Mouse (Mus musculus): ENCODE data around the gene Lclat1. TPM values are rescaled to one million over a fixed set of nuclear protein-coding genes. Genes with fewer than 3 reads are reported as not detected.

The Lclat1 gene
- polyA plus RNA-seq (2012; rRNA removed) (11.0 and 12.1 TPM in 2 replicates), polyA plus RNA-seq (2014; fragmentation: Nextera tagmentation; extraction: Ambion mirVana) (14.9 and 17.0 TPM in 2 replicates)

- Histone ChIP-seq H3K9me3 (ENCODE audit: control insufficient read depth, low read length) (no peaks in the 10 kb centered on the region), H3K27me3 (ENCODE audit: control insufficient read depth, insufficient read depth, low read length) (no peaks in the 10 kb centered on the region), H3K36me3 (ENCODE audit: control insufficient read depth, insufficient read depth, low read length) (no peaks in the 10 kb centered on the region), H3K4me2 (replicated peaks; ENCODE audit: low read depth, low read length, severe bottlenecking) (peak within 1 kb of the TSS; percentile 77), H3K27ac (replicated peaks; ENCODE audit: low read depth, low read length) (peak within 1 kb of the TSS; percentile 71), H3K4me1 (ENCODE audit: control insufficient read depth, insufficient read depth, low read length) (0 out of 2 replicates have a peak, but pooled peaks cover 5% of the 10 kb centered on the region), H3K9ac (ENCODE audit: low read depth, low read length, severe bottlenecking) (peak within 1 kb of the TSS; percentile 90), H3K4me3 (replicated peaks; ENCODE audit: low read length) (peak within 1 kb of the TSS; percentile 90)
- TF ChIP-seq POLR2A (IDR thresholded peaks at IDR 0.05; ENCODE audit: borderline replicate concordance, extremely low read depth, insufficient read depth, insufficient read length): peak; percentile 80; the same call in 1 of the 2 replicates
- DNase-seq (ENCODE audit: low spot score) (peak; percentile 98), ATAC-seq (ENCODE audit: low FRiP score, low read depth) (peak; percentile 100)
- 5% methylated on average over 50 of the region's 51 CpGs for WGBS
Observed at GRCm38 (mm10) chr17:73107158-73108157, at the start of gene Lclat1. Gene Lclat1, plus strand, starts transcription at chr17:73107985.

- DNase-seq (ENCODE audit: low spot score): no peak
- TF ChIP-seq POLR2A (IDR thresholded peaks at IDR 0.05; ENCODE audit: borderline replicate concordance, extremely low read depth, insufficient read depth, insufficient read length): no peak
- Histone ChIP-seq H3K4me3 (replicated peaks; ENCODE audit: low read length) (no peak overlapping the region), H3K9ac (ENCODE audit: low read depth, low read length, severe bottlenecking) (no peak overlapping the region), H3K36me3 (ENCODE audit: control insufficient read depth, insufficient read depth, low read length) (no peaks in the 10 kb centered on the region), H3K4me2 (replicated peaks; ENCODE audit: low read depth, low read length, severe bottlenecking) (no peak overlapping the region), H3K27ac (replicated peaks; ENCODE audit: low read depth, low read length) (no peak overlapping the region), H3K27me3 (ENCODE audit: control insufficient read depth, insufficient read depth, low read length) (no peaks in the 10 kb centered on the region), H3K4me1 (ENCODE audit: control insufficient read depth, insufficient read depth, low read length) (peaks cover 6% of the 10 kb centered on the region; the same call in 1 of the 2 replicates), H3K9me3 (ENCODE audit: control insufficient read depth, low read length) (no peaks in the 10 kb centered on the region)
- ATAC-seq (ENCODE audit: low FRiP score, low read depth): no peak
- WGBS: 78% methylated on average over 5 of the region's 5 CpGs
Observed at GRCm38 (mm10) chr17:73058319-73058718, 49.5 kb upstream of the Lclat1 start.

GRCm38 (mm10) chr17:73060224-73060896, 47.4 kb upstream of the Lclat1 start:
- ATAC-seq (ENCODE audit: low FRiP score, low read depth): no peak
- DNase-seq (ENCODE audit: low spot score): no peak

GRCm38 (mm10) chr17:73060897-73061252, 46.9 kb upstream of the Lclat1 start:
- Histone ChIP-seq H3K36me3 (ENCODE audit: control insufficient read depth, insufficient read depth, low read length) (no peaks in the 10 kb centered on the region), H3K9ac (ENCODE audit: low read depth, low read length, severe bottlenecking) (no peak overlapping the region), H3K27me3 (ENCODE audit: control insufficient read depth, insufficient read depth, low read length) (no peaks in the 10 kb centered on the region), H3K4me2 (replicated peaks; ENCODE audit: low read depth, low read length, severe bottlenecking) (no peak overlapping the region), H3K27ac (replicated peaks; ENCODE audit: low read depth, low read length) (no peak overlapping the region), H3K4me3 (replicated peaks; ENCODE audit: low read length) (no peak overlapping the region), H3K4me1 (ENCODE audit: control insufficient read depth, insufficient read depth, low read length) (no peaks in the 10 kb centered on the region), H3K9me3 (ENCODE audit: control insufficient read depth, low read length) (no peaks in the 10 kb centered on the region)
- ATAC-seq (ENCODE audit: low FRiP score, low read depth) (no peak), DNase-seq (ENCODE audit: low spot score) (no peak)
- WGBS: 61% methylated on average over 8 of the region's 8 CpGs
- TF ChIP-seq POLR2A (IDR thresholded peaks at IDR 0.05; ENCODE audit: borderline replicate concordance, extremely low read depth, insufficient read depth, insufficient read length): no peak

More at GRCm38 (mm10) chr17:73060224-73060896, 47.4 kb upstream of the Lclat1 start:
- Histone ChIP-seq H3K9me3 (ENCODE audit: control insufficient read depth, low read length) (no peaks in the 10 kb centered on the region), H3K27ac (replicated peaks; ENCODE audit: low read depth, low read length) (no peak overlapping the region), H3K36me3 (ENCODE audit: control insufficient read depth, insufficient read depth, low read length) (no peaks in the 10 kb centered on the region), H3K9ac (ENCODE audit: low read depth, low read length, severe bottlenecking) (no peak overlapping the region), H3K4me1 (ENCODE audit: control insufficient read depth, insufficient read depth, low read length) (no peaks in the 10 kb centered on the region), H3K4me2 (replicated peaks; ENCODE audit: low read depth, low read length, severe bottlenecking) (no peak overlapping the region), H3K27me3 (ENCODE audit: control insufficient read depth, insufficient read depth, low read length) (no peaks in the 10 kb centered on the region), H3K4me3 (replicated peaks; ENCODE audit: low read length) (no peak overlapping the region)
- no peak for TF ChIP-seq POLR2A (IDR thresholded peaks at IDR 0.05; ENCODE audit: borderline replicate concordance, extremely low read depth, insufficient read depth, insufficient read length)
- WGBS: 24% methylated on average over 3 of the region's 3 CpGs

- H3K4me3 ChIP-seq (replicated peaks; ENCODE audit: low read length): no peak overlapping the region
- no peak overlapping the region for H3K27ac ChIP-seq (replicated peaks; ENCODE audit: low read depth, low read length)
- H3K4me1 ChIP-seq (ENCODE audit: control insufficient read depth, insufficient read depth, low read length): no peaks in the 10 kb centered on the region
- no peak for TF ChIP-seq POLR2A (IDR thresholded peaks at IDR 0.05; ENCODE audit: borderline replicate concordance, extremely low read depth, insufficient read depth, insufficient read length)
- H3K4me2 ChIP-seq (replicated peaks; ENCODE audit: low read depth, low read length, severe bottlenecking): no peak overlapping the region
- ATAC-seq (ENCODE audit: low FRiP score, low read depth) (0 out of 2 replicates have a peak, but pooled peaks have one; percentile 2), DNase-seq (ENCODE audit: low spot score) (no peak)
- no peaks in the 10 kb centered on the region for H3K36me3 ChIP-seq (ENCODE audit: control insufficient read depth, insufficient read depth, low read length)
- H3K9ac ChIP-seq (ENCODE audit: low read depth, low read length, severe bottlenecking): no peak overlapping the region
- H3K27me3 ChIP-seq (ENCODE audit: control insufficient read depth, insufficient read depth, low read length): no peaks in the 10 kb centered on the region
- 87% methylated on average over 1 of the region's 1 CpGs for WGBS
- no peaks in the 10 kb centered on the region for H3K9me3 ChIP-seq (ENCODE audit: control insufficient read depth, low read length)
Observed at GRCm38 (mm10) chr17:73062701-73063100, 45.1 kb upstream of the Lclat1 start.

Data from limb, embryonic 14.5 days (tissue).